Mouse (Mus musculus) heart, adult 8-10 months (tissue): ENCODE measurements at regions not wholly inside any gene's neighbourhood (a gene's known extent, or its start where the extent isn't known, plus 50 kb on each side); places are given as distances from the start of the nearest gene placed in this dataset.
"Not testable (repeated sequence)": the region's sequence is repeated elsewhere in the genome, so short reads cannot be mapped to it uniquely, and the experiment has no call there.

ENCODE experiments used
- DNase-seq: peaks from one replicate; pipeline ENCODE4 v3.0.0; 2022; ENCODE audit warnings: low spot score

DNA sequence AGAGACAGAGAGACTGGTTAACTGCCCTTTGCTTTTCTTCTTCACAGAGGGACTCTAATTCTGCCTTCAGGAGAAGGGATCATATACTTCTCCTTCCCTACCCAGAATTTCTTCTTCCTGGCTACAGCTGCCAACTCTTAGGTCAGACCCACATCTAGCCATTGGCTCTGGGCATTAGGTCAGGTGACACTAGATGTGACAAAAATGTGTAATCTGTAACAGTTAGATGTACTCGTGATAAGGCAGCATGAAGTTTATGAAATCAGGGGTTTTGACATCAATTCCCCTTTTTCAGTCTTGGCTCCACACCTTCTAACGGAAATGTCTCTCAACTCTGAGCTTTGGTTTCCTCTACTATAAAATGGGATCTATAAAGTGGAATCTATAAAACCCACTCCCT is 428.4 kb downstream of the Bmper start:
- DNase-seq = no peak

DNA sequence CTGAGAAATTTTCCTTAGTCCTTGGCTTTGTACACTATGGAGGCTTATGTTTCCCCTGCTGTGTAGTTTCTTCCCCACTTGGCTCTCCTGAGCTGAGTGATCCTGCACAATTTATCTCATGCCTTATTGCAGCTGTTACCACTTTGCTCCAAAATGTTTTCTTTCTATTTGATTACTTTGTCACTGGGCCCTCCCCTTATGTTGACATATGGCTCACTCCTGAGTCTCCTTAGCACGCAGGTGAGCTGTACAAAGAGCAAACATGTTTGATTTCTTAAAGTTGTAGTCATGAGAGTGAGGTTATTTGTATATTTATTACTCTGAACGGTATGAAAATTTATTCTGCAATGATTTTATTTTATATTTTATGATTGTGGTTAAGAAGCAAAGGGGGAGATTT is 430.2 kb downstream of the Bmper start:
- DNase-seq = no peak

DNA sequence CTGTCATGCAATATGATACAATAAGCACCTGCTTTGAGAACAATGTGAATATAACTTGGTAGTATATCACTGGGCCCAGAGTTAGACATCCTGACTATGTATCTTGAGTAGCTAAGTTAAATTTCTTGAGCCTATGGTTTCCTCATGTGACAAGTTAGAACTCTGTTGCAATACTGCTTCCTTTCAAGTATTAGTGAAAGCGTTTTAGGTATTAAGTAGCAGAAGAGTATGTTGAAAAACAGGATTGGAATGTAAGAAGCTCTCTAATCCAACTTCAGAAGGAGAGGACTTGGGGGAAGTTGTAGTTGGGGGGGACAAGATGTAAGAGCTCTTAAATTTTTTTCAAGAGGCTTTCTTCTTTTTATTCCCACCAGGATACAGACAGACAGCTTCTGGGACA is 431.9 kb downstream of the Bmper start:
- no peak for DNase-seq

DNA sequence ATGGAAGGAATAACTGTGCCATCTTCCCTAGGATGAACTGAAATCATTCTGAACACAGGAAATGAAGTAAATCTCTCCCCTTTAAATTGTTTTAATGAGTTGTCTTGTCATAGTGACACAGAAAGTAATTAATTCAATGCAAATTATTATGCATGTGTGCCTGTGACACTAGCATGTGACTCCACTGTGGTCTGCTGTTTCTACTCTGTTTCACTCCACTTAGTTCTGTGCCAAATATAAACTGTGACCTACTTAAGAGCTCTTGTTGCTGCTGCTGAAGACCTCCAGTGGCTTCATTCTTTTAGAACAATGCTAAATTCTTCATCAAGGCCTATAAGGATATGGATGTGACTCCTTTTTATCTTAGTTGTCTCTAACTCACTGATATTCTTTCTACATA is 431.8 kb upstream of the Npsr1 start:
- DNase-seq = no peak

DNA sequence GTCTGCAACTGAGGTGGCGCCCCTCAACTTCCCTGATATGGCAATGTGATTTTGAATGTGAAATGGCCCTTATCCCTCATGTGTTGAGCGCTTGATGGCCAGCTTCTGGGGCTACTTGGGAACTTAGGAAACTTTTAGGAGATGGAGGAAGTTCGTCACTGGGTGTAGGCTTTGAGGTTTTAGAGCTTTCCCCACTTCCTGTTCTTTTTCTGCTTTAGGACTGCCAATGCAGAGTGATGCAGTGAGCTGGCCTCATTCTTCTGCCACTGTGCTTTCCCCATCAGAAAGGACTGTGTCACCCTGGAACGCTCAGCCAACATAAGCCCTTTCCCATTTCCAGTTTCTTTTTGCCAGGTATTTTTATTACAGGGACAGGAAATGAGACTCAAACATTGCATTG is 428.6 kb upstream of the Npsr1 start:
- peak; percentile 47 for DNase-seq

DNA sequence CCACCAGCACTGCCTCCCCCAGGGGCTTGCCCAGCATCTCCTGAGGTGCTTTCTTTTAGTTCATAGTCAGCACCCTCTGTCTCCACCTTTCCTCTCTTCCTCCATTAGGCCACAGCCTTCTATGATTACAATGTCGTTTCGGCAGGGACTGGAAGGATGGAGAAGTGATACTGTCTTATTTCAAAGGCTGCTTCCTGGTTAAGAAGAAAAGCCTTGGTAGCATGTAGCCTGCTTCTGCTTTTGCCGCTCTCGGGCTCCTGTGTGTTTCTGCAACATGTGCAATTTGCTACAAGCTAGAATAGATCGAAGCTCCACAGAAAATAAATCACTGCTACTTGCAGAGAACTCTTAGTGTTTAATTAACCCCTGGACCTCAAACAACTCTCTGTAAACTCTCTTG is 427.2 kb upstream of the Npsr1 start:
- peak; percentile 25 for DNase-seq

DNA sequence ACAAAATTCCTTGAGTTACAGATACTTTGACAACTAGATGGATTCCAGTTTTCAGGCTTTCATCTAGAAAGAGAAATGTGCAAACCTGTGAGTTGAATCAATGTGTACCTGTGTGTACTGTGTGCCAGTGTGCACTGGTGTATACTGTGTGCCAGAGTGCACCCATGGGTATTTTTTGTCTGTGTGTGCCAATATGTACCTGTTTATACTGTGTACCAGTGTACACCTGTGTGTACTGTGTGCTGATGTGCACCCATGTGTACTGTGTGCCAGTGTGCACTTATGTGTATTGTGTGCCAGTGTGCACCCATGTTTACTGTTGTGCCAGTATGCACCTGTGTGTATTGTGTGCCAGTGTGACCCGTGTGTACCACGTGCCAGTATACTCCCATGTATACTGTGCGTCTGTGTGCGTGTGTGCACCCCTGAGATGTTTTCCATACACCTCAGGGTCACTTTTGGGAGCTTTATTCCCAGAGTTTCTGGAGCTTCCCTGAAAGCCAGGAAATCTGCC is 424.4 kb upstream of the Npsr1 start:
- no peak for DNase-seq

DNA sequence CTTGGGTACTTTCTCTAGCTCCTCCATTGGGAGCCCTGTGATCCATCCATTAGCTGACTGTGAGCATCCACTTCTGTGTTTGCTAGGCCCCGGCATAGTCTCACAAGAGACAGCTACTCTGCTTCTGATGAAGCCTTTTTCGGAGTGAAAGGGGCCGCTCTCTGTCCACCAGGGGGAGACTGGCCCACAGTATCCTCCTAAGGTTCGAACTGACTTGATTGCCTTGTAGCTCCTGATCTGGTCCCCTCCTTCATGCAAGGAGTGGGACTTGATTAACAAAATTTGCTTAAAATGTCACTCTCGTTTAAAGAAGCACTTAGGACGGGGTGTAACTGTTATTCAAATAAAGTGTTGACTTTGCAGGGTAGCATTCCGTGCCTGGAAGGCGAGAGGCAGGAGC is 423.0 kb upstream of the Npsr1 start:
- DNase-seq = no peak

DNA sequence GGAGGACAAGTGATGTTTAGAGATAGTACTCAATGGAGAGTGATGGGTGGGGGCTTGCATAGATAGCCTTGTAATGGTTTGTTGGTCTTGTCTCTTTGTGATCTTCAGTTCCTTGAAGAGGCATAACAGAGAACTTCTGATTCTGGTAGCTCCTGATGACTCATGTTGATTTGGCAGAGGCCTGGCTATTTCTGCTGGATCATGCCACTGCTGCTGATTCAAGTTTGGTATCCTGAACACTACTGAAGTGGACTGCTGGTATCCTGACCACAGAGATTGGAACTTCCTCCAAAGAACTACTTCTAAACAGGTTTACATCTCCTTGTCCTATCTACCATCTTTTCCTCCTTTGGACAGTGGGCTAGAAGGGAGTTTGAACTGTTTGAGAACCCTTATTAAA is 408.3 kb upstream of the Npsr1 start:
- no peak for DNase-seq

DNA sequence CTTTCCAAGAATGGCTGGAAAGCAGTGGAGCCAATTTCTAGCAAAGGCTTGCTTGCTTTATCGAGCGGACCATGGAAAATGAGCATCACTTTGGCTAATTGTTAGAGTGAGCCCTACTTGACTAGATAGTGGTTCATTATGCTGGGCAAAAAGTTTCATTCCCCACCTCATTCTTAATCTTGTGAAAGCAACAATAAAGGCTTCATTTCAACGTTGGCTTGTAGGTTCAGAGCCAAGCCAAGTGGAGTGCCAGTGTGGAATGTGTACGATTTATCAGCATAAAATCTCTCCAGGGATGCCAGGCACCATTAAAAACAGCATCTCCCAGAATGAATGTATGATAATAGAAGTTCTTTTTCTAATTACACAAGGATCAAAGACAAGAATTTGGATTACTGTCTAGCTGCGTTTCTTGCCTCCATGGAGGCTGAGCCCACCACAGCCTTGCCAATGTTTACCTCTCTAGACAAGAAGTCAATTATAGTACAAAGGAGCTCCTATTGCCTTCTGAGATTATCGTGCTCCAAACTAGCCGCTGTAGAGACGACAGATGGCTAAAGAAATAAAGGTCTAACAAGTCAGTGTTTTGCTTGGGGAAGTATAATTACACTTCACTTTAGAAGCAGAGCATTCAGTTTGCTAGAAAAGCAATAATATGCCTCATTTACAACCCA is 404.9 kb upstream of the Npsr1 start:
- no peak for DNase-seq

DNA sequence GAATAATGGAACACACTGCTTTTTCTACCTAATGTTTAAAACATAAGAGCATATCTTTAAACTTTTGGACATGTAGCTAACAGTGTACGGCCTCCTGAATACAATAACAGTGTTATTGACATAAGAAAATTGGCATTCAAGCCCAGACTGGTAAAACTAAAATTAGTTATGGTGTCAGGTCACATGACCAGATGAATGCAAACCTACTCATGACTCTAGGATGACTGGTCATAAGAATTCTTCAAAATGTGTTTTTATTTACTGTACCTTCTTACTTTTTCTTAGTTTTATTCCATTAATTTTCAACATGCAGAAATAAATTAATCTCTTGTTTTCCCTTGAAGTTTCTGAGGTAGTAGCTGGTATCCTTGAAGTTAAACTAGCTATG is 404.4 kb upstream of the Npsr1 start:
- DNase-seq = no peak

DNA sequence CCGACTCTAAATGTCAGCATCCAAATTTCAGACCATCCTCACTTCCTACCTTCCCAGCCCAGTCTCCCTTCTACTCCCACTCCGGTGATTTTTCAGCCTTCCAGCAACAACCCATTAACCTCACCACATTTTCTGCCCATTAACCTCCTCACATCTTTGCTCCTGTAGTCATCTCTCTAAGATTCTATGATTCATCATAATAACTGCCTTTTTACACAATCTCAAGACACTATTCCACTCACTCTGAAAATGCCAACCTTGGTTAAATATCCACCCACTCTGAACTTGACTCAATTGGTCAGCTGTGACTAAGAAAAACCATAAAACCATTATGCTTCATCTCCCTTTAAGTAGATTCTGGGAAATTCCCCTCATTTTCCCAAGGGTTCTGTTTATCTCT is 403.3 kb upstream of the Npsr1 start:
- no peak for DNase-seq

DNA sequence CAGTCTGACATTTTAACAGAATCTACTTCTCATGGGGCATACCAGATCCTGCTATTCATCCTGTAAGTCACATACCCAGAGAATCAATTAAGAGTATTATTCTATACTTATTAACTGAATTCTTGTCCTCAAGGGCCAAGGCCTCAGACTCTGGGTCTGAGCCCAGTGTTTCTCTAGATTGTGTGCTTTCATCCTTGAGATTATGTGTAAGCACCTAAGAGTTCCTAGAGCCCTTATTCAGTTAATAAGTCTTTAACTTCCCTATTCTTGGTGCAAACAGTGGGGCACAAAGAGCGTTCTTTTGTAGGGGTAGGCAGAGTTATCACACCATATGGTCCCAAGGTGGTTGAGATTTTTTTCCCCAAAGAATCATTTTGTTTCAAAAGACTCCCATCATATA is 397.2 kb upstream of the Npsr1 start:
- no peak for DNase-seq

DNA sequence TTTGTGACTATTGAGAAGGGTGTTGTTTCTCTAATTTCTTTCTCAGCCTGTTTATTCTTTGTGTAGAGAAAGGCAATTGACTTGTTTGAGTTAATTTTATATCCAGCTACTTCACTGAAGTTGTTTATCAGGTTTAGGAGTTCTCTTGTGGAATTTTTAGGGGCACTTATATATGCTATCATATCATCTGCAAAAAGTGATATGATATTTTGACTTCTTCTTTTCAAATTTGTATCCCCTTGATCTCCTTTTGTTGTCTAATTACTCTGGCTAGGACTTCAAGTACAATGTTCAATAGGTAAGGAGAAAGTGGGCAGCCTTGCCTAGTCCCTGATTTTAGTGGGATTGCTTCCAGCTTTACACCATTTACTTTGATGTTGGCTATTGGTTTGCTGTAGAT is 380.2 kb upstream of the Npsr1 start:
- DNase-seq = not testable (repeated sequence)

DNA sequence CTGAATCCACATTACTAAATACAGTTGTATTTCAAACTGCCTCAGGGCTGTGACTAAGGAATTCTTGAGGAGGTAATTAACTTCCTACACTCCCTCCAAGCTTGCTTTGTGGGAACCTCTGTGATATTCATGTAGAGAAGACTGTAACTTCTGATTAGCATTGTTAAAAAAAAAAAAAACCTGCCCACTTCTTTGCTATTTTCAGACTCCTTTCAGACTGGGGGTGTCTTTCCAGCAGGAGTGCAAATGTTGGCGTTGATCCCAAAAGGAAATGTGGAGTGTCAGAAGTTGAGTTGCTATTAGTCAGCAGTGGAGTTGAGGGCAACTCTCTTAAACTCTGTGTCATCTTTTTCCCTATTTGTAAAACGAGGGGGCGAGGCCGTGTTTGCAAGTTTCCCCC is 369.0 kb upstream of the Npsr1 start:
- DNase-seq = no peak

DNA sequence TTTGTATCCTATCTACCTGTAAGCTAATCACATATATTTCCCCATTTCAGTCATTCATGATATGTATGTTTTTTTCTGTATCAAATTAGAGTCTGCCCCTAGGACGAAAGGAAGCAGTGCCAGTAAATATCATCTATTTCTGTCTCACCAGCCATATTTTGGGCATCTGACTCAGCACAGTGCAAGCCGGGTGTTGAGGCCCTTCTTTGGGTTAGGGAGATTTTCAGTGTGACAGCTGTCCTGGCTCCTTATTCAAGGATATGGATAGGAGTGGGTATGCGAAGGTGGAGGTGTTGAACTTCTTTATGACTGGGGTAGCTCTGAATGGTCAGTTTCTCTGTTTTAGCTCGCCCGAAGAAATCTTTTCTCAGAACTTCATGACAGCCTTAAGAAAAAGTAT is 345.3 kb upstream of the Npsr1 start:
- no peak for DNase-seq

DNA sequence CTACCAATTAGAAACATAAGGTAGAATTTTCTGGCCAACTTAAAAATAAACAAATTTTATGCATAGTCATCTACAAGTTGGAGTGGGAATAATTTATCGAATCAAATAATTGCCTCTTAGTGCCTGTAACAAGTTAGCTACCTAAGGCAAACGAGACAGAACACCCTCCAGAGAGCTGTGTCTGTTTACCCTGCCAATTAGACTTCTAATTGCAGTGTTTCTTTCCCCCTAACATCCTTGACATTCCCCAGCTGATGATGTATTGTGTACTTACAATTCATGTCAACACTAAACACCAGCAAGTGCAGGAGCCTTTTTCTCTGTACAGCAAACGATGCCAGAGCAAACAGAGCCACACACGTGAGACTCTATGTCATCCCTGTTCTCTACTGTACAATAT is 311.1 kb upstream of the Npsr1 start:
- DNase-seq = no peak
